Mouse (Mus musculus) gastrocnemius, postnatal 10 days (tissue): ENCODE measurements around the gene Snrpf. TPM values are rescaled to one million over a fixed set of nuclear protein-coding genes. Genes with fewer than 3 reads are reported as not detected.

Experiments used
- DNase-seq: peaks from one replicate; pipeline ENCODE4 v3.0.0; 2021; ENCODE audit warnings: mixed read lengths
- long read RNA-seq, 2 experiments: library from polyadenylated mRNA; stranded (forward); transcript quantifications; one replicate each; pipeline ENCODE4 v2.0.0; 2021
- total RNA-seq, 2 experiments: library from RNA; stranded (reverse); gene quantifications; 2 replicates each; pipeline ENCODE4 v1.2.3; 2021

The Snrpf gene
- 10 to 100 TPM; 14.3 to 14.9 TPM for total RNA-seq
- long read RNA-seq, experiment 1, transcript Snrpf-201 (4 exons, 861 nt) = major isoform, 25 of 29 reads
- long read RNA-seq, experiment 1, partial matches to known transcripts = 4 of 29 reads
- long read RNA-seq, experiment 1, other reads (novel, unspliced or antisense) = 0 of 29 reads
- long read RNA-seq, experiment 2, transcript Snrpf-201 (4 exons, 861 nt) = major isoform, 21 of 27 reads
- long read RNA-seq, experiment 2, partial matches to known transcripts = 6 of 27 reads
- long read RNA-seq, experiment 2, other reads (novel, unspliced or antisense) = 0 of 27 reads

DNA sequence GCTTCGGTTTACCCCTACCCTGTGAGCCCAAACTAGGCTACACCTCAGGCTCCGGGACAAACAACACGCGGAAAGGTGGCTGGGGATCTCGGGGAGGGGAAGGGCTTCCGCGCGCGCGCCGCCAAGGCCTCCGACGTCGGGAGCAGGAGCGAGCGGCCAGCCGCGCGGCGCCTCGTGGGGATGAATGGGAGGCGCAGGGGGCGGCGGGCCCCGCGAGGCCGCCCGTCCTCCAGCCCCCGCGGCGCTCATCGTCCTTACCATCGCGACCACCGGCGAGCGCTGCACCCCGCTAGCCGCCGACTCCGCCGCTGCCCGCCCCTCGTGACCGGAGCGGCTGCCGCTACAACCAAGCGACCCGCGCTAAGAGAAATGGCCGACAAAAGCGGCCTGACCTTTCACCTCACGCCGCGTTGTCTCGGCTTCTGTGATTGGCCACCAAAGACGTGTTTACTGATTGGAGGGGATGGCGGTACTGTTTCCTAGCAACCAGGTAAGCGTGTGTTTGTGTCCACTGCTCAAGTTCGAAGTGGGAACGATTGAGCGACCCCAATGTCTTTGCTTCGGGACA, at the start of gene Snrpf:
TSS of gene Snrpf (minus strand) at position 426 of the 568 bp plus-strand sequence.
- peak; percentile 82 for DNase-seq

DNA sequence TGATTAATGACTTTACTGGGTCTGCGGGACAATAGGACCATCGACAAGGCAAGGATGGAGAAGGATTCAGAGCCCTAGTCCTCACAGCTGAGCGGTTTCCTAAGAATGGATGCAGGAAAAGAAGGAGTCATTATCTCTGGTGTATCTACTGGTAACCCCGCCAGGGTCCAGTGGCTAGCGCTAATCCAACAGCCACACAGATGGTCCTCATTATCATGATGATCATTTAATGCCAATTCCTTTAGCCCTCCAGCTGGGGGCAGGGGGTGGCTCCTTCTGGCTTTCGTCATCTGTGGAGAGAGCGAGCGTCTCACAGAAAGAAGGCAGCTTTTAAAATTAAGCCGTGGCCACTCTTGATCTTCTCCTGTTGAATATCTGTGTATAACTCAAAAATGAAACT, 46.4 kb upstream of the Snrpf start:
- DNase-seq = no peak

DNA sequence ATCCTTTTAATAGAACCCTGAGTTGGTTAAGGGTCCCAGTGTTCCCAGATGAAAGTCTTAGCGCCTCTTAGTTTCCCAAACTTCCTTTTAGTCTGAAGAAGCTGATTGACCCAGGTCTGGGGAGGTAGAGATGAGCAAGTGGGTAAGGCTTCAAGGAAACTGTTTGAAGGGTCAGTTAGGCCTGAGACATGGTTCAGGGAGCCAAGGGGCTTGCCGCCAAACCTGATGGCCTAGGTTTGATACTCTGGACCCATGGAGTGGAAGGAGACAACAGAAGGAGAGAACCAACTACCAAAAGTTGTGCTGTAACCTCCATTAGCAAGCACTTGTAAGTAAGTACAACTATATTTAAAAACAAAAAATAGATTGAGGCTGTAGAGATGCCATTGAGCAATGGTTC, 44.5 kb upstream of the Snrpf start:
- no peak for DNase-seq

DNA sequence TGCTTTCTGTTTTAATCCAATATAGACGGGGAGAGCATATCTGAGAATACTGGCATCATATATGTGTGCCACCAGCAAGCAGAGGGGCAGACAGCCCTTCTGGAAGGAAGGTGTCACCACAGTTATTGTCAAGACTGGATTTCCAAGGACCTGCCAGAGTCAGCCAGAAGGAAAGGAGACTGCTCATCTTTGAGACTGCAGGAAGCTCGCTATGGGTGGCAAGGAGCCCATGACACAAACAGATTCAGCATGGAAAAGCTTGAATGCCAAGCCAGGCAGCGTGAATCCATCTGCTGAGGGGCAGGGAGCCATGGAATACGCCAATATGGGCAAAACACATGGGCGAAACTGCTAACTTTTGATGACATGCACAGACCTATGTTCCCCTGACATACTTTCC, 44.1 kb upstream of the Snrpf start:
- DNase-seq = no peak

DNA sequence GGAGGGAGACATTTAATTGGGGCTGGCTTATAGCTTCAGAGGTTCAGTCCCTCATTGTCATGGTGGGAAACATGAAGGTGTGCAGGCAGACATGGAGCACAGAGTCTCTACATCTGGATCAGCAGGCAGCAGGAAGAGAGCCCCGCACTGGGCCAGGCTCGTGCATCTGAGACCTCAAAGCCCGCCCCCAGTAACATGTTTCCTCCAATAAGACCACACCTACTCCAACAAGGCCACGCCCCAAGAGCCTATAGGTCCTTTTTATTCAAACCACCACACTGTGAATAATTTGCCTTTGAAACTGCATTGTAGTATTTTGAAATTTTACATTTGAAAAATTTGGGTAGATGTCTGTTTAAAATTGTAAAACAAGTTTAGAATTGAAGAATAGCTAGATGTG, 42.6 kb upstream of the Snrpf start:
- DNase-seq = no peak

DNA sequence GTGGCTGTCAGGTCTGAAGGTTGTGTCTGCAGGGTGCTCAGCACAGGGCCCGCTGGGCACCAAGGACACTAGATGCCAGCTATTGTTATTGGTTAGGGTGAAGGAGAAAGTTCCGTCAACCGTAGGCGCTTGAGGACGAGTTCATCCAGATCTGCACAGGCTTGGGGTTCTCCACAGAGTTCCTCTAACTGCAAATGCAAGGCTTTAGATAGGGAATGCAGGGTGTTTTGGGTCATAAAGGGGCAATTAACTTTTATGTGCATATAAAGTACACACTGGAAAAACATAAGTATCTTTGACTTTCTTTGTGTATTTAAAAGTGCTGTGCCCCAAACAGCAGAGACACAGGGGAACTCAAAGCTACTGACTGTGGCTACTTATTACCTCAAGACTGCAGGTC, 40.8 kb upstream of the Snrpf start:
- no peak for DNase-seq

DNA sequence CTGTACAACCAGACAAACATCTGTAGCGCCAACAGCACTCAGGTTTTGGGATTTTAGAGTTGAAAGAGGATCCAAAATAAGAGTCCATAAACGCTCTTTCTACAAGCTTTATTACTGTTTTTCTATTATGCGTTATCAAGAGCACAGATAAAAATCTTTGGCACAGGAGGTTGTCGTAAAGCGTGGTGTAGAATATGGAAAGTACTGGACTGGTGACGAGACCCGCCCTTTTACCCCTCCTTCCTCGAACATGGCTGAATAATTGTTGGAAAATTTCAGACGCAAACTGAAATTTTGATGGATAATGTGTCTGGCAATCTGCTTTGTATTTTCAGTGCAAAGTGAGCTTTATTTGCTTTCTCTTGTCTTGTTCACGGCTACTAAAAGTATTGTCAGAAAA, 34.6 kb upstream of the Snrpf start:
- no peak for DNase-seq

DNA sequence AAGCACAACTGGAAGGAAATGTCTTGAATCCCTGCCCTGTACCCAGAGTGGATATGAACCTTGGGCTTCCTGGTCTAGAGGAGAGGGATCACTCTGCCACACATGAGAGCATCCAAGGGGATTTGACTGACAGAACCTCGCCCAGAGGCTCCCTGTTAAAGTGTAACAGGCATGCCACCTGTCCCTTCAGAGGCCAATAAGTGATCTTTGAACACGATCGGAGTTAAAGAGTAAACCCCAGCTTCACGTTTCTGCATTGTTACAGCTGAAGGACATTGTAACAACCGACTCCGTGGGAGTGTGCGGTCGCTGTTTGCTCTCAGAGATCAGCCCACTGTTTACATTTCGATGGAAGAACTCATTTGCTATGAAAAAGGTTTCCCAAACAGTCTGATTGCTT, 34.2 kb upstream of the Snrpf start:
- DNase-seq = no peak

DNA sequence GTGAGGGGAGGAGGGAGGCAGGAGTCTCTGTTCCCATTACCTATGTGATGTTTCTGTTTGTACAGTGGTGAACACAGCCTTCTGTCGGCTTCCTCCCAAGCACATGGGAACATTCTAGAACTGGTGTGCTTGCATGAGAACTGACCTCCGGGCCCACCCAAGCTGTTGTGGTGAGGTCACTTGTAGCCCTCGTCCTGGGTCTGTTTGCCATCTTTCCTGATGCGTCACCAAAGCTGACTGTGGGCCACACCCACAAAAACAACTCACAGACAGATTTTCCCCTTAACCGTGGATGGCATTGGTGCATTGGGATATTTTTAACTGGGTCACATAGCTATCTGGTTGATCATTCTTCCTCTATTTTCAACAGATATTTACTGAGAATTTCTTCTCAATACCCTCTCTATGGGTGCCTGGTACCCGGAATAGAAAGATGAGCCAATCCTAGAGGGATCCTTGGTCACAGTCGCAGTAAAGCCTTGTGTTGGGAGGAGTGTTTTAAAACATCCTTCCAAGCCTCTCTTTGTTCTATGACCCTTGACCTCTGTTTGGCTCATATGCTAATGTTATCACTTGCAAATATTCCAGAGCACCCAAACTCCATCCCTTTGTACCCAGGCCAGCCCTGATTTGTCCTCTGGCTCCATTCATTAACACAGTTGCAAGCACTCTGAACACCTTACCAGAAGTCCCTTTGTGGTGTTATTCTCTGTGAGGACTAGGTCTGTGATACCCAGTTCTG, 31.1 kb upstream of the Snrpf start:
- no peak for DNase-seq

DNA sequence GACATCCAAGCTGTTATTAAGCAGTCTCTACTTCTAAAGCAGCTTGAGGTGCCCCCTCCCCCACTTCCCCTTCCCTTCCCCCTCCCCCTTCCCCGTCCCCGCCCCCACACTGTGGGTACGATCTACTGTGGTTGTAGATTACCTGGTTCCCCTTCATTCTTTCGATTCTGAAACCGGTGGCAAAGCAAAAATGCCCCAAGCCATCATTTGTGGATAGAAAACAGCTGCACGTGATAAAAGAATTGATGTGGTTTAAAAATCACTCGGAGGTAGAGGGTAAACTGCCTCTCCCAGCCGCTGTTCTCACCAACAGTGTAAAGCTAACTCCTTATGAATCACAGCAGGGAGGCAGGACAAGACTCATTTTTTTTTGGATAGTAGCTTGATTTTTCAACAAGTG, 25.3 kb upstream of the Snrpf start:
- DNase-seq = no peak

DNA sequence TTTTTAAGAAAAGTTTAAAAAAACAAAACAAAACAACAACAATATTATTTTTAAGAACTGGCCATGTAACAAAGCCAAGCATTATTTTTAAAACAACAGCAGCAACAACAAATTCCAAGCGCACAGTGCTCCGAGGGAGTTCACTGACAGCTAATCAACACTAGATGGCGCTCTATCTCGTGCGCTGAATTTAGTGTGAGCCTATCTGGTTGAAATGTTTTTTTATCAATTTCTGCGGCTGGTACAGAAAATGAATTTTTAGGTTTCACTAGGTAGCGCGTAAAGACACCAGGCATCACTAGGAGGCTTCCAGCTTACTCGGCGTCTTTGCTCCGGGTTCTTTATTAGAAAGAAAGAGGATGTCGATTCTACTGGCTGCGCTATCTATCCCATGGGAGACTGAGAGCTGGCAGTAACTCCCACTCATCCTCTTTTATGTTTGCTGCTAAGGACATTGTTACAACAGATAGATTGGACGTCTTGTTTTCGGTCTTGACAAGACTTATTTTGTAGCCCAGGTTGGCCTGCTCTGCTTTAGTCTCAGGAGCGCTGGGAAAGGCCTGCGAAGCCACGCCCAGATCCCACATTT, 22.0 kb upstream of the Snrpf start:
- DNase-seq = no peak

DNA sequence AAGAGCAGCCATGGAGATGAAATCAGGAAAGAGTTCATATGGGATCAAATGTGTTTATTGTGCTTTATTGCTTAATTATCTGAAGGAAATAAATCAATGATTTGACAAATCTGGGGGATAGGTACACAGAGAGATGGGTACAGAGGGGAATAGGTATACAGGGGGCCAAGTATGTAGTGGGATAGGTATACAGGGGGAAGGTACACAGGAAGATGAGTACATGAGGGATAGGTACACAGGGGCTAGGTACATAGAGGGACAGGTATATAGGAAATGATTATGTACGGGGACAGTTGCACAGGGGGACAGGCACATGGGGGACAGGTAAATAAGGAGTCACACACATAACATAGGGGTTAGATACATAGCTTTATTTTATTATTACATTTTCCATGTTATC, 21.4 kb upstream of the Snrpf start:
- DNase-seq = no peak

DNA sequence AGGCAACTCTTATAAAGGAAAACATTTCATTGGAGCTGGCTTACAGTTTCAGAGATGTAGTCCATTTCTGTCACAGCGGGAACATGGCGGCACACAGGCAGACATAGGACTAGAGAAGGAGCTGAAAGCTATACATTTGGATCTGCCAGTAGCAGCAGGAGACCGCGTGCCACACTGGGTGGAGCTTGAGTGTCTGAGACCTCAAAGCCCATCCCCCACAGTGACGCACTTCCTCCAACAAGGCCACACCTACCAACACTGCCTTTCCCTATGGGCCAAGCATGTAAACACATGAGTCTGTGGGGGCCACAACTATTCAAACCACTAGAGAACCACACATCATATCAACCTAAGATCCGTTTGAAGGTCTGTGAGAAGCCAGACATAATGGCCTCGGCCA, 19.7 kb upstream of the Snrpf start:
- DNase-seq = no peak

DNA sequence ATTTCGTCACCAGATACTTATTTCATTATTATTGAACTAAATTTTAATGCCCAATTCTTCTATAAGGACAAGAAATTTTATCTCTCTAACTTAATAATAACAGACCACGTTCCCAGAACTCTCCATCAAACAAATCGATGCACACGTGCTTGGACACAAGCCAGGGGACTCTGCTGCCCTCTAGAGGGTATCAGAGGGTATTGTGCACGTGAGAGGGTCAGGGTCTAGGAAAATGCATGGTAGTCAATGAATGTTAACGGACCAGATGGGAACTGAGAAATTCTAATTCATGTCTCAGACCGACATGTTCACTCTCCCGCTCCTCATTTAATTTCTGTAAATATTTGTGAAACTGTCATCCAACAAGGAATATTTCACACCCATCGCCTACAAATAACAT, 18.5 kb upstream of the Snrpf start:
- DNase-seq = no peak

DNA sequence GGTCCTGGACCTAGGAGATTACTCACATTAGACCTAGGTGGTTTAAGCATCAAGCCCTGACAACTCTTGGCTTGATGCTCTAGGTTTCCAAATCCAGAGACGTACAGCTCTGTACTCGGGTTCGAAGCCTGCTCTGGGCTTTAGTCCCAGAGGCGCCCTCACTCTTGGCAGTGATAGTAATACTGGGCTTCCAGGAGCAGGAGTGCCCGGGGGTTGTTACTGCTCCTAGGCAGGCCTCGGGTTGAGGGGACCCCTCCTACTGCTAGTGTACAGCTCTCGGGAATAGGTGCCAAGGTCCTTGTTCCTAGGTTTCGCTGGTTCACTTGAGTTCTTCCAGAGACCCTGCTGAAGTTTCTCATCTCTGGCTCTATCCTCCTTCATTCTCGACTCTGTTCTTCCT, 16.8 kb upstream of the Snrpf start:
- DNase-seq = no peak

DNA sequence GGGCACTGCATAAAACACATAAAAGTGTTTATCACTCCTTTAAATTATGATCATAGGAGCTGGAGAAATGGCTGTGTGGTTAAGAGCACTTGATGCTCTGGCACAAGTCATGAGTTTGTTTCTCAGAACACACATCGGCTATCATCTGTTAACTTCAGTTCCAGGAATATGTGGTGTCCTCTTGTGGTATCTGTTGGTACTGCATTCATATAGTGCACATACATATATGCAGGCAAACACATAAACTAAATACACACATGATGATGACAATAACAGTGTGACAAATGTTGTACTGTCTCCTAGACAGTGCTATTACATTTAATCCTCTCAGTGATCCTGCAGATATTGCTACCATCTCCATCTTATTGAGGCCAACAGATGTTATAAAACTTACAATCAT, 13.8 kb upstream of the Snrpf start:
- no peak for DNase-seq

DNA sequence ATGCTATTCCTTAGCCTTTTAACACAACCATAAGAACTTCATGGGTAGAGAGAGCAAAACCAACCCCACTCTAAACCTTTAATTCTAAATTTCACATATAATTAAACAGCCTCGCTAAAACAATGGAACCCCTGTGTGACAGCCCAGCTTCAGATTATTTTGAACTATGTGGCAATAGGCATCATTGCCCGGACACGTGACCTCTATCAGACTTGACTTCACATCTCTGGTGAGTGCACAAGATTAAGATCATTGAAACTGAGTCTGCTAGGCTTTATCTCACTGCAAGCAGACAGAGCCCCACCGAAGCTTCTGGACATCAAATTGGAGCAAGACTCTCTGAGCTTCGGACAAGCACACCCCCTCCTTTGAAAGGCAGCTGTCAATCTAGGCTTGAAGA, 12.8 kb upstream of the Snrpf start:
- DNase-seq = no peak

DNA sequence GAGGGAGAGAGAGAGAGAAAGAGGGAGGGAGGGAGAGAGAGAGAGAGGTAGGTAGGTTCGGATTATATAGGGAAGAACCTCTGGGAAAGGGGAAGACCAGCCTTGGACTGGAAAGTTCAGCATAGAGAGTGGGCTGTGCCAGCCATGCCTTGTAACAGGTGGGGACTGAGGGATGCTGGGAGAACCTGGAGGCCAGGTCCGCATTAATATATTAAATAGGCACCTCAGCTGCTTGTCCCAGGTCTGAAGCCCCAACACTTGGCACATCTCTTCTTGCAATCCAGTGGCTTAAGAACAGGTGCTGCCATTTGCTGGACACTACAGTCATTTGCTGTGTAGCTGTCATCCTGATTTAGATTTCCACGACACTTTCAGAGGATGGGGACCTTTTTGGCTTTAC, 7.1 kb upstream of the Snrpf start:
- DNase-seq = no peak

DNA sequence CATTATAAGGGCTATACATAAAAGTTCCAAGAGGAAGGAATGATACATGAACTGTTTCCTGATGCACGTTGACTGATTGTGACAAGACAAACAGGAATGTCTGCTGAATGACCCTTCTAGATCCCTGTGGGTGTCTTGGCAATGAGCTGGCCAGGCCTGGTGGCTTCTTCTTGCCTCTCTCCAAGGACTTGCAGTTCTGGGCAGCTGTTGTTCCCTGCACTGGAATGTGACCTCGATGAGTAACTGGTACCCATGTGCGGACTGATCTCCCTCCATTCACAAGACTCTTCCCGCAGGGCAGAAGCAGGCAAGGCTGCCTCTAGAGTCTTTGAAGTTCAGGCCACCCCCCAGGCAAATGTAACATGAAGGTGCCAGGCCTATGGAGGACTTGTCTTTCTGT, 6.3 kb upstream of the Snrpf start:
- no peak for DNase-seq

DNA sequence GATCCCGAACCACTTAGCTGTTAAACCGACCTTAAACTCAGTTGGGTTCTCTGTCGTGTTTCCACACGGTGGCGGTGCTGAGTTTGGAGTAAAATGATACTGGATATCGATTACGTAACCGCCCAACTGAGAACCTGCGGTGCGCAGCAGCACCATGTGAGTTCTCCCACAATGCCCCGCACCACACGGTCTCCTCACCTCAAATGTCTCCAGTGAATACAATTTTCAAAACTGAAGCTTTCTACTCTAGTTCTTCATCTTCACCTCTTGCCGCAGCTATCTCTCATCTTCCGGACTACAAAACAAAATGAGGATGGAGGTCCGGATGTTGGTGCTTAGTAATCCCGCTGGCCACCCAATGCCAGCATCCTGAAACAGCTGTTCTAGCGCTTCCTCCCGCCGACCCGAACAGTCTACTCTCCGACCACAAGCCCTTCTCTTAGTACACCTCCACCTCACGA, 4.5 kb upstream of the Snrpf start:
- DNase-seq = peak; percentile 75

DNA sequence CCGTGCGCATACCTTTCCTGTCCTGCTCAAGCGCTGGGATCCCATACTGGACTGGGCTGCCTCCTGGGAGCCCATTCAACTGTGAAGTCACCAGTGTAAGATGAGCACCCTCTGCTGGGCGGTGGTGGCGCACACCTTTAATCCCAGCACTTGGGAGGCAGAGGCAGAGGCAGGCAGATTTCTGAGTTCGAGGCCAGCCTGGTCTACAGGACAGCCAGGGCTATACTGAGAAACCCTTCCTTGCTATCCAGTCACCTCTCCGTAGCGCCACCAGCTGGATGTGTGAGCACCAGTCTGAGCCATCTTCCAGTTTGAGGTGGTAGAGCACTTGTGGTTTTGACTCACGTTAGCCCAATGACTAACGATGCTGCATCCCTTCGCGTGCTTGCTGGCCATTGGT, 3.0 kb upstream of the Snrpf start:
- no peak for DNase-seq

DNA sequence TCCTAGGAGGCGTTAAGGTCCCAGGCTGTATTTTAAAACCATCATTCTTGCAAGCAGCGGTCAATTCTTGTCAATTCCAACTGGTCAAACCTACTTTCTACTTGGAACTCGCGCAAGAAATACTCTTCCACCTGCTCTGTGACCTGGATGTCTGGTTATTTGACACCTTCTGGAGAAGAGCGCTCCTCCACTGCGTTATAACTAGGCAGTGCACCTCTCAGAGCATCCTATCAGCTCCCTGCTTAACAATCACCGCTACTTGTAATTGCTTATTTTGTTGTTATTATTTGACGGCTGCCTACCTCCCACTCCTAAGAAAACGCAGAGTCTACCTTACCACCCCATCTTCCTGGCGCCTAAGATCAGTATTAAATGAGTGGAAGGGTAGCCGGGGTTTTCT, 710 bp downstream of the Snrpf start:
- no peak for DNase-seq

DNA sequence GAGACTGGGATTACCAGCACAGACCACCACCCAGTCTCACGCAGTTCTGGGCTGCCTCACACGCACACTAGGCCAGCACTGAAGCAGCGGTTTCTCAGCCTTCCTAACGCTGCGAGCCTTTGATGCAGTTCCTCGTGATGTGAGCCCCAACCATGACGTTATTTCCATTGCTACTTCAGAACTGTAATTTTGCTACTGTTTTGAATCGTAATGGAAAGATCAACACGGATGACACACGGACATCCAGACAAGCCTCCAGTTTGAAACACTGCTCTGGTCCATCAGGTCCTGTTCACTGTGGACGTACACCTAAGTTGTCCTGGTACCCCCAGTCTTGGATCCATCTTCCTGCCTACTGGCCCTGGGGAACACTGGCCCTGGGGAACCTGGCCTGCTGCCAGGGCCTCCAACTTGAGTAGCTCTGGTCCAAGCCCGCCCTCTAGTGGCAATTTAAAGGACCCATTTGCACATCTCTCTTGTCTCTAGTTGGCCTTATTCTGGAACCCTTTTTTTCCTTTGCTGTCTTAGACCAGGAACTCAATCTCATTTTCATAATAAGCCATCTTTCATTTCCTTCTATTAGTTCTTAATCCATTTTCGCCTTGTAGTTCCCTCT, 12.1 kb downstream of the Snrpf start:
- peak; percentile 79 for DNase-seq
